In the genomic region with DNA sequence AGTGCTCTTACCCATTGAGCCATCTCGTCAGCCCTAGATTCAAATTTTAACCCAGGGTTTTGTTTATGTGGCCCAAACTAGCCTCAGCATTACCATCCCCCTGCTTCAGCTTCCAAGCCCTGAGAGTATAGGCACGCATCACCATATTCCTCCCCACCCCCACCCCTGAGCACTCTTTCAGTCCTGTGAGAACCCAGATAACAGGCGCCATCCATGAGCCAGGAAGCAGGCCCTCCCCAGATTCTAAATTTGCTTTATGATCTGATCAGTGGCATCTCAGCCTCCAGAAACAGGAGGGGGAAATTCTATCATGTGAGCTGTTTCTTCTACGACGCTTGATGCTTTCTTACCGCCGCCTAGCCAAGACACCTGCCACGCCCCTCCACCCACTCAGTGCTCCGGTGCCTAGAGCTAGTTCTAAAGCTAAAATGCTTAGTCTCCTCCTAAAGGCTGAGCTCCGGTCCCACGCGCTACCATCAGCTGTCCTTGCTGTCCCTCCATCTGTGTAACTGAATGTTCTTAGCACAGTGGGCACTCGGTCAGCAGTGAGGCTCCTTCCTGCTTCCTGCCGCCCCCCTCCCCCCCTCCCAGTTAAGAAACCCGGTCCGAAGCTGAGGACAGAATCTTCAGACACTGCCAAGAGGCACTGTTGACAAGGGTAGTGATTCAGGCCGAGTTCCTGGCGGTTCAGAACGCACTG, we compare ENCODE assay signal across 7 mouse cellular contexts. TPM values are rescaled to one million over a fixed set of nuclear protein-coding genes. Genes with fewer than 3 reads are reported as not detected.
DNase-seq lines count a peak whose midpoint lies in the region; ATAC-seq lines count a peak whose summit lies in the region.

No protein-coding gene starts in this region.

- peak overlapping the region; percentile 15 for H3K4me3 ChIP-seq in hindbrain, embryonic 13.5 days
- peak overlapping the region; percentile 90 for H3K4me3 ChIP-seq in megakaryocyte, embryonic 14.5 days (replicated peaks)

- ATAC-seq in hindbrain, embryonic 13.5 days (ENCODE audit: low FRiP score) = peak; percentile 57

- H3K4me1 ChIP-seq in hindbrain, embryonic 13.5 days (replicated peaks) = peaks cover 13% of the 10 kb centered on the region
- peaks cover 44% of the 10 kb centered on the region for H3K4me1 ChIP-seq in megakaryocyte, embryonic 14.5 days

- WGBS in hindbrain, embryonic 13.5 days = 8% methylated on average over 19 of the region's 19 CpGs

- H3K27me3 ChIP-seq in hindbrain, embryonic 13.5 days = no peaks in the 10 kb centered on the region
- H3K27me3 ChIP-seq in megakaryocyte, embryonic 14.5 days (replicated peaks) = no peaks in the 10 kb centered on the region

- peak; percentile 86 for DNase-seq in MN1 (ENCODE audit: low spot score)
- peak; percentile 12 for DNase-seq in cerebellum, adult 9-10 months
- DNase-seq in frontal cortex, adult 2 months (ENCODE audit: extremely low spot score in 1 of 2, low spot score in 1 of 2) = peak; percentile 84 to 92
- DNase-seq in left cerebral cortex, adult 9 months (ENCODE audit: low spot score in 2 of 2) = peak; percentile 84 to 90
- peak; percentile 28 for DNase-seq in spleen, adult 12 weeks (ENCODE audit: low spot score)

- peak overlapping the region; percentile 49 for H3K4me2 ChIP-seq in hindbrain, embryonic 13.5 days

- no peaks in the 10 kb centered on the region for H3K36me3 ChIP-seq in hindbrain, embryonic 13.5 days
- H3K36me3 ChIP-seq in megakaryocyte, embryonic 14.5 days (replicated peaks; ENCODE audit: low read length) = peaks cover 9% of the 10 kb centered on the region

- H3K27ac ChIP-seq in hindbrain, embryonic 13.5 days = peak overlapping the region; percentile 55; the same call in 1 of the 2 replicates

- peak overlapping the region; percentile 61 for H3K9ac ChIP-seq in hindbrain, embryonic 13.5 days

- no peaks in the 10 kb centered on the region for H3K9me3 ChIP-seq in hindbrain, embryonic 13.5 days
- peaks cover 23% of the 10 kb centered on the region for H3K9me3 ChIP-seq in megakaryocyte, embryonic 14.5 days

RNA-seq across cellular contexts. Expression of gene Rasl11a, which starts 22.5 kb away (rescaled TPM):
- 6.2 and 6.9 TPM in 2 replicates for polyA plus RNA-seq in frontal cortex, adult 2 months (2012; rRNA removed)
- 9.0 and 11.9 TPM in 2 replicates for polyA plus RNA-seq in hindbrain, embryonic 13.5 days (2015; fragmentation: Nextera tagmentation; extraction: Ambion mirVana)
- polyA plus RNA-seq in megakaryocyte, embryonic 14.5 days (2012; ENCODE audit: insufficient read depth, low replicate concordance) = 6.5 and 7.0 TPM in 2 replicates

RNA-seq across cellular contexts. Expression of gene Rpl21, which starts 34.7 kb away (rescaled TPM):
- 452 and 463 TPM in 2 replicates for polyA plus RNA-seq in frontal cortex, adult 2 months (2012; rRNA removed)
- 378 and 384 TPM in 2 replicates for polyA plus RNA-seq in hindbrain, embryonic 13.5 days (2015; fragmentation: Nextera tagmentation; extraction: Ambion mirVana)
- 15.4 and 53.6 TPM in 2 replicates for polyA plus RNA-seq in megakaryocyte, embryonic 14.5 days (2012; ENCODE audit: insufficient read depth, low replicate concordance)

Comparison
In these comparisons a context has a peak if more than half of its experiments do, and no peak if none do; other contexts are left out.
1. Peak in every context shown above with its lines: DNase-seq, ATAC-seq, H3K4me3 ChIP-seq and H3K27ac ChIP-seq.
2. DNase-seq: peak in every context shown above with its lines; median percentile 88 in frontal cortex, adult 2 months; 87 in left cerebral cortex, adult 9 months; 86 in MN1; 28 in spleen, adult 12 weeks; 12 in cerebellum, adult 9-10 months.